Mouse (Mus musculus) testis, adult 2 months (tissue): ENCODE results near the gene Ccdc85b.

Source experiments
- CTCF ChIP-seq: fragments of 200-500 bp; IDR thresholded peaks from 2 replicates; pipeline ENCODE4 v1.5.1; 2012; ENCODE audit warnings: low read depth, mild to moderate bottlenecking, inconsistent platforms, low read length, moderate library complexity; ENCODE audit not compliant: control insufficient read depth, insufficient read depth, insufficient replicate concordance
- POLR2A ChIP-seq: fragments of 200-500 bp; IDR thresholded peaks from 2 replicates; pipeline ENCODE4 v1.6.1; 2012; ENCODE audit warnings: low read depth, mild to moderate bottlenecking, inconsistent platforms, low read length, moderate library complexity; ENCODE audit not compliant: control insufficient read depth

- no peak for TF ChIP-seq CTCF
- no peak for TF ChIP-seq POLR2A
These were observed 42.7 kb upstream of the Ccdc85b start for GRCm38 (mm10) chr19:5500330-5500875.
